Mouse (Mus musculus): ENCODE measurements at regions not wholly inside any gene's neighbourhood (a gene's known extent, or its start where the extent isn't known, plus 50 kb on each side); places are given as distances from the start of the nearest gene placed in this dataset.
"Not testable (repeated sequence)": the region's sequence is repeated elsewhere in the genome, so short reads cannot be mapped to it uniquely, and the experiment has no call there.

GRCm38 (mm10) chr17:17005267-17005666 is 58.6 kb upstream of the Zfp960 start:
- TF ChIP-seq CTCF, EP300 (IDR thresholded peaks at IDR 0.05; ENCODE audit: low read depth): not testable (repeated sequence)
